ENCODE assay signal across 16 mouse cellular contexts in the genomic region with DNA sequence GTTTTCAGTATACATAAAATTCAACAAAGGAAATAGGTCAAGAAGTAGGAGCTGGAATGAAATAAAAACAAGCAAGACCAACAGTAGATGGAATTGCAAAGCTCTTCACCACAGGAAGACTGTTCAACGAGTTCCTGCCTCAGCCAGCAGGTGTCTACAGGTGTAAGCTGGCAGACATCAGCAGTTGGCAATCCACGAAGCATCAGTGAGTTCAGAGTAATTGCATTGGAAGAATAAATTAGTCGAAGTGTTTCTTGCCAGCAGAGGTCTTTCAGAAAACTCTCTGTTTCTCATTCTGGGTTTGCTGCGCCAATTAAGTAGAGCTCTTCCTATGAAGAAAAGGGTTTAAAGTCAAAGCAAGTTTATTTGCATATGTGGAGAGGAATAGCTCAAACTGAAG.
DNase-seq lines count a peak whose midpoint lies in the region; ATAC-seq and TF ChIP-seq lines count a peak whose summit lies in the region.
"Had no signal": no experiment of that assay in that cellular context is flagged by ENCODE, and none has a peak within 500 bp of the region (broad histone marks: within the 10 kb centered on the region; RNA-seq: fewer than 3 reads in every experiment).

No protein-coding gene starts in this region.

- intact Hi-C loops in left cerebral cortex, postnatal 4 days (cut with DNase I) = no loop called here
- intact Hi-C loops in left cerebral cortex, adult 2 months (cut with DNase I) = no loop called here

- no peak overlapping the region for H3K27ac ChIP-seq in hindbrain, embryonic 16.5 days (ENCODE audit: low read depth, low read length)
- H3K27ac ChIP-seq in hindbrain, embryonic 14.5 days = no peak overlapping the region
- H3K27ac ChIP-seq in left cerebral cortex, adult 2 months = no peak overlapping the region
- no peak overlapping the region for H3K27ac ChIP-seq in cortical plate, adult 2 months (ENCODE audit: insufficient read depth, low read length)
- H3K27ac ChIP-seq: heart, embryonic 15.5 days; hindbrain, embryonic 15.5 days; liver, embryonic 12.5 days had no signal

- TF ChIP-seq POLR2A in cortical plate, adult 2 months (IDR thresholded peaks at IDR 0.05; ENCODE audit: extremely low read depth, insufficient read depth, low read length) = no peak

- no peaks in the 10 kb centered on the region for H3K27me3 ChIP-seq in hindbrain, embryonic 16.5 days (replicated peaks; ENCODE audit: control insufficient read depth, insufficient read depth, low read length)
- no peaks in the 10 kb centered on the region for H3K27me3 ChIP-seq in hindbrain, embryonic 14.5 days (ENCODE audit: control insufficient read depth, insufficient read depth, low read length)
- H3K27me3 ChIP-seq: CH12.LX; heart, embryonic 15.5 days; hindbrain, embryonic 15.5 days; liver, embryonic 12.5 days; Patski had no signal

- H3K4me3 ChIP-seq in hindbrain, embryonic 16.5 days (ENCODE audit: low read length) = no peak overlapping the region
- no peak overlapping the region for H3K4me3 ChIP-seq in hindbrain, embryonic 14.5 days (replicated peaks; ENCODE audit: low read length)
- no peak overlapping the region for H3K4me3 ChIP-seq in left cerebral cortex, adult 2 months
- H3K4me3 ChIP-seq in cortical plate, adult 2 months (ENCODE audit: insufficient read depth, low read length) = no peak overlapping the region
- H3K4me3 ChIP-seq: erythroblast, embryonic 14.5 days; heart, embryonic 15.5 days; hindbrain, embryonic 15.5 days; liver, embryonic 12.5 days had no signal

- 38% methylated on average over 4 of the region's 4 CpGs for WGBS in hindbrain, embryonic 16.5 days
- WGBS in hindbrain, embryonic 14.5 days = 49% methylated on average over 4 of the region's 4 CpGs

- no peak; the same call in 1 of the 2 replicates for TF ChIP-seq CTCF in left cerebral cortex, adult 2 months (IDR thresholded peaks at IDR 0.05)
- TF ChIP-seq CTCF in cortical plate, adult 2 months (IDR thresholded peaks at IDR 0.05; ENCODE audit: extremely low read depth, insufficient read depth, low read length) = peak; percentile 11; the same call in 1 of the 2 replicates

- no peaks in the 10 kb centered on the region for H3K36me3 ChIP-seq in hindbrain, embryonic 16.5 days (ENCODE audit: control insufficient read depth, insufficient read depth, low read length)
- H3K36me3 ChIP-seq in hindbrain, embryonic 14.5 days (replicated peaks; ENCODE audit: control insufficient read depth, insufficient read depth) = no peaks in the 10 kb centered on the region
- H3K36me3 ChIP-seq: heart, embryonic 15.5 days; hindbrain, embryonic 15.5 days; liver, embryonic 12.5 days had no signal

- no peak for DNase-seq in hindbrain, embryonic 14.5 days (ENCODE audit: low spot score)
- DNase-seq in left cerebral cortex, postnatal 4 days = peak; percentile 3
- DNase-seq in left cerebral cortex, adult 2 months (ENCODE audit: extremely low spot score in 1 of 2, low spot score in 2 of 2) = no peak
- DNase-seq in ZHBTc4 (ENCODE audit: low read depth, low spot score) = peak; percentile 34
- DNase-seq in embryo, embryonic 10 days (ENCODE audit: low spot score) = no peak
- DNase-seq: embryo, embryonic 11 days; heart, adult 11 months had no signal

- no peaks in the 10 kb centered on the region for H3K9me3 ChIP-seq in hindbrain, embryonic 16.5 days (ENCODE audit: control insufficient read depth, low read length)
- H3K9me3 ChIP-seq in hindbrain, embryonic 14.5 days (ENCODE audit: control insufficient read depth, low read length) = no peaks in the 10 kb centered on the region
- H3K9me3 ChIP-seq: heart, embryonic 15.5 days; hindbrain, embryonic 15.5 days; liver, embryonic 12.5 days had no signal

- no peak overlapping the region for H3K4me2 ChIP-seq in hindbrain, embryonic 16.5 days (ENCODE audit: low read length)
- H3K4me2 ChIP-seq in hindbrain, embryonic 14.5 days (replicated peaks) = no peak overlapping the region
- H3K4me2 ChIP-seq: heart, embryonic 15.5 days; hindbrain, embryonic 15.5 days; liver, embryonic 12.5 days had no signal

- no peak overlapping the region for H3K9ac ChIP-seq in hindbrain, embryonic 16.5 days (ENCODE audit: low read depth, low read length)
- H3K9ac ChIP-seq in hindbrain, embryonic 14.5 days = no peak overlapping the region
- H3K9ac ChIP-seq: heart, embryonic 15.5 days; hindbrain, embryonic 15.5 days; liver, embryonic 12.5 days had no signal

- H3K4me1 ChIP-seq in hindbrain, embryonic 16.5 days (ENCODE audit: control insufficient read depth, insufficient read depth, low read depth, low read length) = no peaks in the 10 kb centered on the region
- H3K4me1 ChIP-seq in hindbrain, embryonic 14.5 days (replicated peaks; ENCODE audit: control insufficient read depth, insufficient read depth, low read length) = no peaks in the 10 kb centered on the region
- no peaks in the 10 kb centered on the region for H3K4me1 ChIP-seq in cortical plate, adult 2 months (ENCODE audit: control insufficient read depth, insufficient read depth, low read length)
- H3K4me1 ChIP-seq: heart, embryonic 15.5 days; hindbrain, embryonic 15.5 days; liver, embryonic 12.5 days had no signal

- peak; percentile 65; the same call in 1 of the 2 replicates for ATAC-seq in hindbrain, embryonic 16.5 days
- no peak for ATAC-seq in hindbrain, embryonic 14.5 days (ENCODE audit: low FRiP score)
- ATAC-seq: liver, embryonic 12.5 days; lung, postnatal 0 days; Patski had no signal

Comparison
In these comparisons a context has a peak if more than half of its experiments do, and no peak if none do; other contexts are left out.
1. DNase-seq: peak in left cerebral cortex, postnatal 4 days (single experiment) and ZHBTc4 (single experiment); none in hindbrain, embryonic 14.5 days (single experiment), left cerebral cortex, adult 2 months (0 of 2) and embryo, embryonic 10 days (single experiment).